Mouse (Mus musculus) intestine, embryonic 16.5 days (tissue): ENCODE results near the gene Nkx2-5. TPM values are rescaled to one million over a fixed set of nuclear protein-coding genes. Genes with fewer than 3 reads are reported as not detected.

Source experiments
- polyA plus RNA-seq: library from polyadenylated mRNA; unstranded; fragments of >200 nt; fragmentation: Nextera tagmentation; extraction: Ambion mirVana; gene quantifications from 2 replicates; pipeline ENCODE4 v1.2.1, GENCODE M21; 2015

Gene Nkx2-5
- polyA plus RNA-seq, 1 experiment from 2014 or later, result 0.09 TPM

Other genes starting within 250 kb of the Nkx2-5 start
- gene Atp6v0e, start 181.8 kb downstream of the Nkx2-5 start, polyA plus RNA-seq, result 311 and 334 TPM in 2 replicates
- gene Crebrf, start 129.4 kb downstream of the Nkx2-5 start, polyA plus RNA-seq, result 8.1 and 9.4 TPM in 2 replicates
- 47.6 and 52.0 TPM in 2 replicates for gene Bnip1, start 63.9 kb downstream of the Nkx2-5 start, polyA plus RNA-seq
- gene Kifc5b, start 72.1 kb upstream of the Nkx2-5 start, polyA plus RNA-seq, result 5.3 and 6.5 TPM in 2 replicates
- gene Phf1, start 88.0 kb upstream of the Nkx2-5 start, polyA plus RNA-seq, result 6.8 and 8.0 TPM in 2 replicates
- 294 and 314 TPM in 2 replicates for gene Cuta, start 94.6 kb upstream of the Nkx2-5 start, polyA plus RNA-seq
- 0.66 and 1.1 TPM in 2 replicates for gene Syngap1, start 96.2 kb upstream of the Nkx2-5 start, polyA plus RNA-seq
- 13.8 and 14.8 TPM in 2 replicates for gene Zbtb9, start 128.2 kb upstream of the Nkx2-5 start, polyA plus RNA-seq
- gene Bak1, start 184.0 kb upstream of the Nkx2-5 start, polyA plus RNA-seq, result 8.5 and 10.3 TPM in 2 replicates
- gene Itpr3, start 212.3 kb upstream of the Nkx2-5 start, polyA plus RNA-seq, result 12.1 and 16.5 TPM in 2 replicates